ENCODE assay signal across 14 mouse cellular contexts in genomic region chr10:122569546-122570202, GRCm38 (mm10).
DNase-seq lines count a peak whose midpoint lies in the region; ATAC-seq and TF ChIP-seq lines count a peak whose summit lies in the region.
"Had no signal": no experiment of that assay in that cellular context is flagged by ENCODE, and none has a peak within 500 bp of the region (broad histone marks: within the 10 kb centered on the region; RNA-seq: fewer than 3 reads in every experiment).

No protein-coding gene starts in this region.

- no peak for TF ChIP-seq CTCF in brain, embryonic 14.5 days (IDR thresholded peaks at IDR 0.05; ENCODE audit: borderline replicate concordance, extremely low read depth, insufficient read depth, insufficient read length)

- no peaks in the 10 kb centered on the region for H3K4me1 ChIP-seq in embryonic facial prominence, embryonic 14.5 days (ENCODE audit: control insufficient read depth, insufficient read depth, low read length)
- peaks cover 10% of the 10 kb centered on the region for H3K4me1 ChIP-seq in embryonic facial prominence, embryonic 10.5 days
- peaks cover 6% of the 10 kb centered on the region for H3K4me1 ChIP-seq in liver, embryonic 15.5 days (replicated peaks)
- H3K4me1 ChIP-seq in kidney, embryonic 14.5 days (ENCODE audit: control insufficient read depth, insufficient read depth, low read length), result peaks cover 12% of the 10 kb centered on the region; the same call in 1 of the 2 replicates

- no peak overlapping the region for H3K4me3 ChIP-seq in embryonic facial prominence, embryonic 14.5 days (ENCODE audit: low read depth, low read length)
- no peak overlapping the region for H3K4me3 ChIP-seq in embryonic facial prominence, embryonic 10.5 days
- H3K4me3 ChIP-seq in liver, embryonic 15.5 days (replicated peaks), result no peak overlapping the region
- no peak overlapping the region for H3K4me3 ChIP-seq in kidney, embryonic 14.5 days (ENCODE audit: low read length)
- H3K4me3 ChIP-seq: heart, embryonic 12.5 days; midbrain, embryonic 13.5 days had no signal

- no peak overlapping the region for H3K27ac ChIP-seq in embryonic facial prominence, embryonic 14.5 days (replicated peaks; ENCODE audit: low read depth, low read length)
- no peak overlapping the region for H3K27ac ChIP-seq in embryonic facial prominence, embryonic 10.5 days (replicated peaks)
- H3K27ac ChIP-seq in liver, embryonic 15.5 days (replicated peaks), result no peak overlapping the region; the same call in 1 of the 2 replicates
- no peak overlapping the region for H3K27ac ChIP-seq in kidney, embryonic 14.5 days (ENCODE audit: low read depth, low read length)
- H3K27ac ChIP-seq: midbrain, embryonic 13.5 days had no signal

- 71% methylated on average over 13 of the region's 13 CpGs for WGBS in embryonic facial prominence, embryonic 14.5 days
- WGBS in embryonic facial prominence, embryonic 10.5 days, result 82% methylated on average over 13 of the region's 13 CpGs
- 43% methylated on average over 13 of the region's 13 CpGs for WGBS in liver, embryonic 15.5 days (ENCODE audit: insufficient replicate concordance)
- 65% methylated on average over 13 of the region's 13 CpGs for WGBS in kidney, embryonic 14.5 days

- ATAC-seq in embryonic facial prominence, embryonic 14.5 days (ENCODE audit: low read depth), result no peak
- peak; percentile 15; the same call in 1 of the 2 replicates for ATAC-seq in liver, embryonic 15.5 days (ENCODE audit: insufficient read depth)
- peak; percentile 77 for ATAC-seq in megakaryocyte progenitor cell, adult 5-6 weeks (replicated peaks; ENCODE audit: poor library complexity)
- ATAC-seq in kidney, embryonic 14.5 days (ENCODE audit: low FRiP score, low TSS enrichment), result no peak
- ATAC-seq: midbrain, embryonic 13.5 days had no signal

- no peak for TF ChIP-seq POLR2A in brain, embryonic 14.5 days (IDR thresholded peaks at IDR 0.05; ENCODE audit: borderline replicate concordance, extremely low read depth, insufficient read depth, insufficient read length, poor library complexity, severe bottlenecking)

- H3K4me2 ChIP-seq in embryonic facial prominence, embryonic 14.5 days (ENCODE audit: low read depth, low read length), result no peak overlapping the region
- H3K4me2 ChIP-seq in liver, embryonic 15.5 days, result no peak overlapping the region
- H3K4me2 ChIP-seq in kidney, embryonic 14.5 days (replicated peaks; ENCODE audit: low read depth, low read length), result no peak overlapping the region
- H3K4me2 ChIP-seq: heart, embryonic 12.5 days; midbrain, embryonic 13.5 days had no signal

- no peak overlapping the region for H3K9ac ChIP-seq in embryonic facial prominence, embryonic 14.5 days (ENCODE audit: low read depth, low read length)
- H3K9ac ChIP-seq in liver, embryonic 15.5 days, result no peak overlapping the region
- H3K9ac ChIP-seq in kidney, embryonic 14.5 days (ENCODE audit: low read depth, low read length), result no peak overlapping the region
- H3K9ac ChIP-seq: heart, embryonic 12.5 days; midbrain, embryonic 13.5 days had no signal

- no peaks in the 10 kb centered on the region for H3K36me3 ChIP-seq in embryonic facial prominence, embryonic 14.5 days (ENCODE audit: control insufficient read depth, insufficient read depth, low read length)
- no peaks in the 10 kb centered on the region for H3K36me3 ChIP-seq in embryonic facial prominence, embryonic 10.5 days (replicated peaks)
- H3K36me3 ChIP-seq in liver, embryonic 15.5 days (replicated peaks), result no peaks in the 10 kb centered on the region
- H3K36me3 ChIP-seq in kidney, embryonic 14.5 days (ENCODE audit: control insufficient read depth, insufficient read depth, low read length), result no peaks in the 10 kb centered on the region
- H3K36me3 ChIP-seq: G1E; heart, embryonic 12.5 days; midbrain, embryonic 13.5 days had no signal

- DNase-seq in embryonic facial prominence, embryonic 14.5 days (ENCODE audit: low spot score), result peak; percentile 7
- DNase-seq in embryonic facial prominence, embryonic 10.5 days (ENCODE audit: low spot score), result no peak
- DNase-seq in liver, result no peak
- peak; percentile 60 for DNase-seq in brain, embryonic 14.5 days (ENCODE audit: low read depth)
- DNase-seq in thymus, postnatal 0 days (ENCODE audit: low spot score), result no peak
- DNase-seq: cerebellum, adult 18-20 months; kidney, postnatal 25 days; lung, adult 2 months had no signal

- H3K27me3 ChIP-seq in embryonic facial prominence, embryonic 14.5 days (replicated peaks; ENCODE audit: control insufficient read depth, insufficient read depth, low read length), result no peaks in the 10 kb centered on the region
- no peaks in the 10 kb centered on the region for H3K27me3 ChIP-seq in embryonic facial prominence, embryonic 10.5 days (replicated peaks; ENCODE audit: low read depth, poor library complexity, severe bottlenecking)
- no peaks in the 10 kb centered on the region for H3K27me3 ChIP-seq in liver, embryonic 15.5 days
- no peaks in the 10 kb centered on the region for H3K27me3 ChIP-seq in kidney, embryonic 14.5 days (ENCODE audit: control insufficient read depth, insufficient read depth, low read length)
- H3K27me3 ChIP-seq: heart, embryonic 12.5 days; midbrain, embryonic 13.5 days had no signal

- H3K9me3 ChIP-seq in embryonic facial prominence, embryonic 14.5 days (ENCODE audit: control insufficient read depth, low read length), result no peaks in the 10 kb centered on the region
- H3K9me3 ChIP-seq in embryonic facial prominence, embryonic 10.5 days, result no peaks in the 10 kb centered on the region
- H3K9me3 ChIP-seq in liver, embryonic 15.5 days (replicated peaks), result no peaks in the 10 kb centered on the region
- H3K9me3 ChIP-seq in kidney, embryonic 14.5 days (ENCODE audit: control insufficient read depth, low read length), result no peaks in the 10 kb centered on the region
- H3K9me3 ChIP-seq: heart, embryonic 12.5 days; midbrain, embryonic 13.5 days had no signal

Comparison
In these comparisons a context has a peak if more than half of its experiments do, and no peak if none do; other contexts are left out.
1. DNase-seq: peak in embryonic facial prominence, embryonic 14.5 days (single experiment) and brain, embryonic 14.5 days (single experiment); none in embryonic facial prominence, embryonic 10.5 days (single experiment), liver (single experiment) and thymus, postnatal 0 days (single experiment).
2. ATAC-seq: peak in liver, embryonic 15.5 days (single experiment) and megakaryocyte progenitor cell, adult 5-6 weeks (single experiment); none in embryonic facial prominence, embryonic 14.5 days (single experiment) and kidney, embryonic 14.5 days (single experiment).